Mouse (Mus musculus) hindbrain, embryonic 11.5 days (tissue): ENCODE results near the gene Clmp. TPM values are rescaled to one million over a fixed set of nuclear protein-coding genes. Genes with fewer than 3 reads are reported as not detected.

Experiments used
- ATAC-seq: fragments of 200-750 bp; cut with Nextera tagmentation; 2 replicates; pipeline ENCODE4 v1.8.0; 2017; ENCODE audit warnings: mild to moderate bottlenecking, moderate TSS enrichment, moderate library complexity; ENCODE audit not compliant: low FRiP score
- DNase-seq: peaks from one replicate; pipeline ENCODE4 v3.0.0-alpha.2; 2015; ENCODE audit warnings: low spot score
- H3K27ac ChIP-seq: fragments of 300-500 bp; sonication (generic); 2 replicates; pipeline ENCODE4 v1.5.1; 2014; ENCODE audit warnings: mild to moderate bottlenecking, low read depth, low read length
- H3K27me3 ChIP-seq: fragments of 300-500 bp; sonication (generic); 2 replicates; pipeline ENCODE4 v1.6.1; 2014; ENCODE audit warnings: mild to moderate bottlenecking, low read length, moderate library complexity, mixed read lengths; ENCODE audit not compliant: control insufficient read depth, insufficient read depth
- H3K36me3 ChIP-seq: fragments of 300-500 bp; sonication (generic); 2 replicates; pipeline ENCODE4 v1.6.1; 2014; ENCODE audit warnings: mild to moderate bottlenecking, low read length, moderate library complexity, mixed read lengths; ENCODE audit not compliant: control insufficient read depth, insufficient read depth
- H3K4me1 ChIP-seq: fragments of 300-500 bp; sonication (generic); replicated peaks from 2 replicates; pipeline ENCODE4 v1.6.1; 2014; ENCODE audit warnings: low read length, mixed read lengths; ENCODE audit not compliant: control insufficient read depth, insufficient read depth
- H3K4me2 ChIP-seq: fragments of 300-500 bp; sonication (generic); replicated peaks from 2 replicates; pipeline ENCODE4 v1.6.1; 2014; ENCODE audit warnings: mild to moderate bottlenecking, low read depth, low read length
- H3K4me3 ChIP-seq: fragments of 300-500 bp; sonication (generic); 2 replicates; pipeline ENCODE4 v1.5.1; 2014; ENCODE audit warnings: low read depth, low read length
- H3K9ac ChIP-seq: fragments of 300-500 bp; sonication (generic); 2 replicates; pipeline ENCODE4 v1.6.1; 2014; ENCODE audit warnings: low read depth, low read length
- H3K9me3 ChIP-seq: fragments of 300-500 bp; sonication (generic); 2 replicates; pipeline ENCODE4 v1.6.1; 2016; ENCODE audit warnings: low read length; ENCODE audit not compliant: control insufficient read depth
- WGBS: fragments of 180-500 bp; shearing (Covaris S2); extraction: QIAGEN DNeasy Blood & Tissue Kit; methylation state at CpG from one replicate; pipeline ENCODE4 v1.1.7; 2014; 5-methylcytosine and 5-hydroxymethylcytosine counted together
- polyA plus RNA-seq: library from polyadenylated mRNA; unstranded; fragments of >200 nt; fragmentation: Nextera tagmentation; extraction: Ambion mirVana; gene quantifications from 2 replicates; pipeline ENCODE4 v1.2.1, GENCODE M21; 2014

The Clmp gene
- polyA plus RNA-seq, 1 experiment from 2014 or later = 45.6 TPM

DNA sequence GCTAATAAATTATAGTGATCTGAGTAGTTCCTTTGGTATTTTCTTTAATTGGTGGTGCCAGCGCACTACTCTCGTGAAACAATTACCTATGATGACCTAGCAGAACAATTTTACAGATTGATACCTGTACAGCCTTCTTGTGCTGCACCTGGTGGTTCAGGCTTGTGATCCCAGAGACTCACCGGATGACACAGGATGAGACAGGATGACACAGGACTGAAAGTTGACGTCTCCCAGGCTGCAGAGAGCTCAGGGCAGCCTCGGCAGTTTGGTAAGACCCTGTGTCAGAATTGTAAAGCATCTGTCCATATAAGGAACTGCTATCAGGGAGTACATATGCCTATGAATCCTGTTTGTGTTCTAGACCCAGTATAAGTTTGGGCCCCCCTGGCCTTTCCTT, 109.2 kb downstream of the Clmp start:
- no peaks in the 10 kb centered on the region for H3K27me3 ChIP-seq
- no peak overlapping the region for H3K9ac ChIP-seq
- no peak overlapping the region for H3K4me3 ChIP-seq
- ATAC-seq (no peak), DNase-seq (no peak)
- H3K4me1 ChIP-seq = peaks cover 3% of the 10 kb centered on the region; the same call in 1 of the 2 replicates
- H3K27ac ChIP-seq = no peak overlapping the region
- H3K9me3 ChIP-seq = no peaks in the 10 kb centered on the region
- 76% methylated on average over 5 of the region's 5 CpGs for WGBS
- H3K4me2 ChIP-seq = no peak overlapping the region
- H3K36me3 ChIP-seq = no peaks in the 10 kb centered on the region

GRCm38 (mm10) chr9:40795562-40795961, 109.8 kb downstream of the Clmp start:
- H3K4me2 ChIP-seq = no peak overlapping the region
- H3K4me3 ChIP-seq = no peak overlapping the region
- peaks cover 3% of the 10 kb centered on the region; the same call in 1 of the 2 replicates for H3K4me1 ChIP-seq
- DNase-seq (no peak), ATAC-seq (no peak)
- H3K36me3 ChIP-seq = no peaks in the 10 kb centered on the region
- no peaks in the 10 kb centered on the region for H3K27me3 ChIP-seq
- H3K9ac ChIP-seq = no peak overlapping the region
- H3K27ac ChIP-seq = no peak overlapping the region
- no peaks in the 10 kb centered on the region for H3K9me3 ChIP-seq
- 87% methylated on average over 2 of the region's 2 CpGs for WGBS

DNA sequence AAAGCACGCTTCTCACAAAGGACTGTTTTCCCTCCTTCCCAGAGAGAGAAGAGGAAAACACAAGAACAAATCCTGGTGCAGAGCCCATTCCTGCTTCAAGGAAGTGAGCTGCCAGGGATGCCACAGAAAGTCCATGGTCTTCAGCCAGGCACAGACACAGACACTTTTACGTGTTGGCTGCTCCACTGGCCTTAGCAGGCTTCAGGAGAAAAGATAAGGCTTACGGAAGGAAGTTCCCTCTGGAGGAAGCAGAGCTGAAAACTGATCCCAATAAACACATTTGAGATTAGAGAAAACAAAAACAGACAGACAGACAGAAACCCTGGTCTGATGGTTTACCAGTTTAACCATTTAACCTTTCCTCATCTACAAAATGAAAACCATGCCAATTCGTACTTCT, 110.3 kb downstream of the Clmp start:
- Histone ChIP-seq H3K9ac (no peak overlapping the region), H3K4me3 (no peak overlapping the region), H3K36me3 (no peaks in the 10 kb centered on the region), H3K4me1 (peaks cover 3% of the 10 kb centered on the region; the same call in 1 of the 2 replicates), H3K9me3 (no peaks in the 10 kb centered on the region), H3K27ac (no peak overlapping the region), H3K4me2 (no peak overlapping the region), H3K27me3 (no peaks in the 10 kb centered on the region)
- ATAC-seq (no peak), DNase-seq (no peak)
- WGBS = 80% methylated on average over 4 of the region's 4 CpGs

- Histone ChIP-seq H3K4me3 (no peak overlapping the region), H3K36me3 (no peaks in the 10 kb centered on the region), H3K27ac (peak overlapping the region; percentile 24; the same call in 1 of the 2 replicates), H3K4me2 (no peak overlapping the region), H3K4me1 (peaks cover 3% of the 10 kb centered on the region; the same call in 1 of the 2 replicates), H3K9ac (no peak overlapping the region), H3K9me3 (no peaks in the 10 kb centered on the region), H3K27me3 (no peaks in the 10 kb centered on the region)
- DNase-seq (no peak), ATAC-seq (no peak)
- 79% methylated on average over 9 of the region's 9 CpGs for WGBS
Measured at GRCm38 (mm10) chr9:40798247-40798960, 112.6 kb downstream of the Clmp start.

- ATAC-seq = no peak
- Histone ChIP-seq H3K4me1 (peaks cover 3% of the 10 kb centered on the region; the same call in 1 of the 2 replicates), H3K36me3 (no peaks in the 10 kb centered on the region), H3K4me3 (no peak overlapping the region), H3K9me3 (no peaks in the 10 kb centered on the region), H3K9ac (peak overlapping the region; percentile 5; the same call in 1 of the 2 replicates), H3K27me3 (no peaks in the 10 kb centered on the region), H3K4me2 (no peak overlapping the region), H3K27ac (peak overlapping the region; percentile 98)
- peak; percentile 31 for DNase-seq
- WGBS = 28% methylated on average over 3 of the region's 3 CpGs
Measured at GRCm38 (mm10) chr9:40799112-40799511, 113.3 kb downstream of the Clmp start.

DNA sequence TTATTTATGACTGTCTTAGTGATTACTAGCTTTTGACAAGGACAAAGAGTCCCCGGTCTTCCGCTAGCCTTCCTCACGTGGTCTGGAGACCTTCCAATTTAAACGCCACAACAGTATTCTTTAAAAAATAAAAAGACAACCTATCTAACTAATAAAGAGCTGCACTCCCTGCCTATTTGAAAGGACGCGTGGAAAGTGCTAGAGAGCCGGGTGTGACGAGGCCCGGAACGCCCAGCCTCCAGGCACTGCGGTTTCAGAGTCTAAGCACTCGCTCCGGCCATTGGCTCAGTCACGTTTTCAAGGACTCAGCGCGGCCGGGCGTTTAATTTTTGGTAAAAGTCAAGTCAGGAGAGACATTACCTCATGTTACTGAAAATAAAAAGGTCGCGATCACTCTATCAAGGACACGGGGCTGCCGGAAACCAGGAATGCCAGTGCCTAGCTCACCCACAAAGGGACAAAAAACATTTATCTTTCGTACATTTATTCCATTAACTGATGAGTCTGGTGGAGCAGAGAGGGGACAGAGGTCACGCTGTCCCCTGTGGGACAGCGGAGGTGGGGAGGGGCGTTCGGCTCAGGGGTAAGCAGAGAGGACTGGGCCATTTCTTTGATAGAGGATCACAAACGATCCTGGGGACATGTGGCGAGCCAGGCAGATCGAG, 114.2 kb downstream of the Clmp start:
- Histone ChIP-seq H3K9ac (peak overlapping the region; percentile 85), H3K27me3 (no peaks in the 10 kb centered on the region), H3K9me3 (no peaks in the 10 kb centered on the region), H3K4me1 (peaks cover 3% of the 10 kb centered on the region; the same call in 1 of the 2 replicates), H3K27ac (peak overlapping the region; percentile 98), H3K4me3 (peak overlapping the region; percentile 83), H3K4me2 (peak overlapping the region; percentile 74), H3K36me3 (no peaks in the 10 kb centered on the region)
- 3% methylated on average over 30 of the region's 30 CpGs for WGBS
- DNase-seq (peak; percentile 79), ATAC-seq (peak; percentile 69)

DNA sequence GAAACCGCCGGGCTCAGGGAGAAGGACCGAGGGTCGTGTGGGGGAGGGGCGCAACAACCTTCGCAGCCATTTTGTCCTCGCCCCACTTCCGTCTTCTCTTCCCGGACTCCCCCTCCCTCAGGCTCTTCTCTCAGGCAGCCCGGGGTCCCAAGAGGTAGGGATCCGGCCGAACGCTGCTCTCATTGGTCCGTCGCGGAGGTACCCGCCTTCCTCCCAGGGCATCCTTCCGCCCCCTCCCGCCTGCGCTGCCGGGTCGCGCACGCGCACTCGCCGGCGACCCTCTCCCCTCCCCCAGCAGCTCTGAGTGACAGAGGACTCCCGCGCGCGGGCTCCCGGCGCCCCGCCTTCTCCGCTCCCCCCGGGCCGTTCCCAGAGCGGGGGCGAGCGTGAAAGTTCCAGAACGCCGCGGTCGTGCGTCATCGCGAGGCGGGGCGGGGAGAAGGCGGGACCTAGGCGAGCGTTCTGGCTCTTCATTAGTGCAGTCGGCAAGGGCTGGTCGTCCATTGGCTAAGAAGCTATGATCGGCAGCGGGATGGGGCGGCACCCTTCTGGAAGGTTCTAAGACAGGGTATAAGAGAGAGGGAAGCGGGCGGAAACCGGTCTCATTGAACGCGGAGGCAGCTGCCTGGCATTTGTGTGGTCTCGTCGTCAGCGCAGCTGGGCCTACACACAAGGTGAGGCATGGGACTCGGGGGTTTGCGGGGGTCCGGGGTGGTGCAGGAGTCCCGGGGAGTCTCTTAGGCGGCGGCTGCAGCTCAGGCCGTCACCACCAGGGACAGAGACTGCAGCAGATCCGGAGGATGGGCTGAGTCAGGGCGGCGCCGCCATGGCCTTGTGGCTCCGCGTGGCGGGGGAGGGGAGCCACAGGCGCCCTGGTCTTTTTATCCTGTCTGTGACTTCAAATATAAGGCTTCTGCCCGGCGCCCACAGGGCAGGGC, 115.2 kb downstream of the Clmp start, which contains the start of gene Hspa8:
TSS of gene Hspa8 (plus strand) at position 310 of the 938 bp plus-strand sequence.
- H3K27ac ChIP-seq = peak within 1 kb of the TSS; percentile 98
- peaks cover 3% of the 10 kb centered on the region; the same call in 1 of the 2 replicates for H3K4me1 ChIP-seq
- peak within 1 kb of the TSS; percentile 83 for H3K4me3 ChIP-seq
- no peaks in the 10 kb centered on the region for H3K27me3 ChIP-seq
- peak within 1 kb of the TSS; percentile 99 for H3K9ac ChIP-seq
- peak within 1 kb of the TSS; percentile 74 for H3K4me2 ChIP-seq
- no peaks in the 10 kb centered on the region for H3K9me3 ChIP-seq
- H3K36me3 ChIP-seq = no peaks in the 10 kb centered on the region; the same call in 1 of the 2 replicates
- under 1% methylated on average over 61 of the region's 83 CpGs for WGBS
- DNase-seq = peak; percentile 99
- ATAC-seq = peak; percentile 97
